Mouse (Mus musculus): Measurements from ENCODE around the gene Itsn2. TPM values are rescaled to one million over a fixed set of nuclear protein-coding genes. Genes with fewer than 3 reads are reported as not detected.
"Not testable (repeated sequence)": the region's sequence is repeated elsewhere in the genome, so short reads cannot be mapped to it uniquely, and the experiment has no call there.

Gene Itsn2
- polyA plus RNA-seq, 1 experiment from 2014 or later, result 38.5 TPM

DNA sequence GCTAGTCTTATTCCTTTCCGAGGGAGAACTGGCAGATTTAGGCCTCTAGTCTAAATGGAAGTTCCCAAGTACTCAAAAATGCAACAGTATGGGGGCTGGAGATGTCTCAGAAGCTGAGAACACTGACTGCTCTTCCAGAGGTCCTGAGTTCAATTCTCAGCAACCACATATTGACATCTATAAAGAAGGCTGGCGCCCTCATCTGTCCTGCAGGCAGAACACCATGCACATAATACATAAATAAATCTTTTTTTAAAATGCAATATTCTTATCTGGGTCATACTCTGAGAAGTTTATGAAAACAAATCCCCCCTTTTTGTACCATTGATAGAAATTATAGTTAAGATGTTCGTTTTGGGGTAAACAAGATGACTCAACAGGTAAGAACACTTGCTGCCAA is 149.7 kb downstream of the Itsn2 start:
- Histone ChIP-seq H3K36me3 (no peaks in the 10 kb centered on the region), H3K4me1 (replicated peaks) (no peaks in the 10 kb centered on the region), H3K27ac (ENCODE audit: poor library complexity, severe bottlenecking) (no peak overlapping the region), H3K27me3 (replicated peaks) (no peaks in the 10 kb centered on the region), H3K4me3 (no peak overlapping the region), H3K9me3 (replicated peaks) (no peaks in the 10 kb centered on the region), H3K4me2 (no peak overlapping the region), H3K9ac (no peak overlapping the region)
- WGBS, result 77% methylated on average over 3 of the region's 3 CpGs
- ATAC-seq (ENCODE audit: insufficient number of reproducible peaks, low FRiP score), result no peak

DNA sequence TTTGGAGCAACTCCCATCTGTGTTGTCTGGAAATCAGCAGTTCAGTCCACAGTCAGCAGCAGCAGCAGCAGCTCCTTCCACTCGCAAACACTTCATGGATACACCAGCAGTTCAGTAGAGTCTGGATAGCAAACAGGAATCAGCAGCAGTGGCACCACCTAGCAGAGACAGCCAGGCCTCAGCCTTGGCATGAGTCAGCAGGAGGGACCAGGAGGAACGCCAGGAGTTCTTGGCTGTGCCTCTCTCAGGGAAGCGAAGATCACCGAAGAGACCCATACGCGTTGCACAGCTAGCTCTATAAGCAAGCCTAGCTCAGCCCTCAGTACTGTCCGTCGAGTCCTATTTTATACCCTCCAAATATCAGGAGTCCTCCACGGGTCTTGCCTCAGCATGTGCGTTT is 152.0 kb downstream of the Itsn2 start:
- no peak for ATAC-seq (ENCODE audit: insufficient number of reproducible peaks, low FRiP score)
- H3K27ac ChIP-seq (ENCODE audit: poor library complexity, severe bottlenecking), result no peak overlapping the region

DNA sequence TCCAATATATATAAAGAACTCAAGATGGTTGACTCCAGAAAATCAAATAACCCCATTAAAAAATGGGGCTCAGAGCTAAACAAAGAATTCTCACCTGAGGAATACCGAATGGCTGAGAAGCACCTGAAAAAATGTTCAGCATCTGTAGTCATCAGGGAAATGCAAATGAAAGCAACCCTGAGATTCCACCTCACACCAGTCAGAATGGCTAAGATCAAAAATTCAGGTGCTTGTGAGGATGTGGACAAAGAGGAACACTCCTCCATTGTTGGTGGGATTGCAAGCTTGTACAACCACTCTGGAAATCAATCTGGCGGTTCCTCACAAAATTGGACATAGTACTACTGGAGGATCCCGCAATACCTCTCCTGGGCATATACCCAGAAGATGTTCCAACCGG is 162.0 kb downstream of the Itsn2 start:
- ATAC-seq (ENCODE audit: insufficient number of reproducible peaks, low FRiP score); H3K9ac ChIP-seq: not testable (repeated sequence)
- 79% methylated on average over 4 of the region's 4 CpGs for WGBS

More for the DNA sequence above, 152.0 kb downstream of the Itsn2 start:
- Histone ChIP-seq H3K4me1 (replicated peaks) (no peaks in the 10 kb centered on the region), H3K9ac (no peak overlapping the region), H3K27me3 (replicated peaks) (no peaks in the 10 kb centered on the region), H3K4me2 (no peak overlapping the region), H3K4me3 (no peak overlapping the region), H3K36me3 (no peaks in the 10 kb centered on the region), H3K9me3 (replicated peaks) (no peaks in the 10 kb centered on the region)
- 83% methylated on average over 10 of the region's 10 CpGs for WGBS

DNA sequence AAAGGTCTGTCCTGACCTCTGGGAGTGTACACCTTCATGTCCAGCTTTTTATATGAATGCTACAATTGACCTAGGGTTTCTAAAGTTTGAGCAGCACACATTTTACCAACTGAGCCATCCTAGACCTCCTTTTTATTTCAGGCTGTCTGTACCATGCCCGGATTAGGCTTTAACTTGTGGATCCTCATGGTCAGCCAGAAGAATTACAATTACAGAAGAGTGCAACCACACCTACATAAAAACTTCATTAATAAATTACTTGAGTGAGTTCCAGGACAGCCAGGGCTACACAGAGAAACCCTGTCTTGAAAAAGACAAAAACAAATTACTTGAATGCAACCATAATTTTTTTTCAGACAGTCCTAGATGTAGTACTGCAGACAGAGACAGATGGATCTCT is 164.6 kb downstream of the Itsn2 start:
- WGBS, result 86% methylated on average over 1 of the region's 1 CpGs
- Histone ChIP-seq H3K9me3 (replicated peaks) (0 out of 2 replicates have a peak, but pooled peaks cover 3% of the 10 kb centered on the region), H3K27me3 (replicated peaks) (no peaks in the 10 kb centered on the region), H3K36me3 (no peaks in the 10 kb centered on the region), H3K27ac (ENCODE audit: poor library complexity, severe bottlenecking) (no peak overlapping the region), H3K4me1 (replicated peaks) (no peaks in the 10 kb centered on the region), H3K4me2 (no peak overlapping the region), H3K4me3 (no peak overlapping the region), H3K9ac (no peak overlapping the region)
- ATAC-seq (ENCODE audit: insufficient number of reproducible peaks, low FRiP score), result no peak

More for the DNA sequence above, 162.0 kb downstream of the Itsn2 start:
- not testable (repeated sequence) for H3K27ac ChIP-seq (ENCODE audit: poor library complexity, severe bottlenecking); H3K36me3 ChIP-seq; H3K4me3 ChIP-seq; H3K27me3 ChIP-seq (replicated peaks); H3K4me2 ChIP-seq; H3K4me1 ChIP-seq (replicated peaks); H3K9me3 ChIP-seq (replicated peaks)

Other genes with a start within 250 kb of the Itsn2 start
- gene Ncoa1, start 115.5 kb upstream of the Itsn2 start, polyA plus RNA-seq (2016; fragmentation: Nextera tagmentation; extraction: Ambion mirVana), result 8.3 and 8.7 TPM in 2 replicates
- gene Gm3625, start 289 bp downstream of the Itsn2 start, polyA plus RNA-seq (2016; fragmentation: Nextera tagmentation; extraction: Ambion mirVana), result not detected in 2 replicates
- gene Fam228a, start 145.8 kb downstream of the Itsn2 start, polyA plus RNA-seq (2016; fragmentation: Nextera tagmentation; extraction: Ambion mirVana), result 0.20 and 0.21 TPM in 2 replicates
- 1.9 and 2.3 TPM in 2 replicates for gene Pfn4, start 176.4 kb downstream of the Itsn2 start, polyA plus RNA-seq (2016; fragmentation: Nextera tagmentation; extraction: Ambion mirVana)
- gene Fam228b, start 176.6 kb downstream of the Itsn2 start, polyA plus RNA-seq (2016; fragmentation: Nextera tagmentation; extraction: Ambion mirVana), result 2.0 and 2.6 TPM in 2 replicates
- gene Sf3b6, start 224.9 kb downstream of the Itsn2 start, polyA plus RNA-seq (2016; fragmentation: Nextera tagmentation; extraction: Ambion mirVana), result 140 and 160 TPM in 2 replicates
- gene Fkbp1b, start 249.0 kb downstream of the Itsn2 start, polyA plus RNA-seq (2016; fragmentation: Nextera tagmentation; extraction: Ambion mirVana), result 6.9 and 10.7 TPM in 2 replicates

All from heart, embryonic 12.5 days (tissue).